Mouse (Mus musculus) stomach, embryonic 14.5 days (tissue): ENCODE measurements around the gene Sgcd. TPM values are rescaled to one million over a fixed set of nuclear protein-coding genes. Genes with fewer than 3 reads are reported as not detected.

Experiments
- ATAC-seq: fragments of 200-750 bp; cut with Nextera tagmentation; 2 replicates; pipeline ENCODE4 v1.8.0; 2017; ENCODE audit warnings: low read depth, moderate TSS enrichment; ENCODE audit not compliant: insufficient number of reproducible peaks, insufficient read depth, low FRiP score
- H3K27ac ChIP-seq: fragments of 300-500 bp; sonication (generic); 2 replicates; pipeline ENCODE4 v1.5.1; 2014; ENCODE audit warnings: mild to moderate bottlenecking, low read length, moderate library complexity, mixed read lengths
- H3K27me3 ChIP-seq: fragments of 300-500 bp; sonication (generic); 2 replicates; pipeline ENCODE4 v1.6.1; 2014; ENCODE audit warnings: low read length, control low read depth, mixed read lengths; ENCODE audit not compliant: control insufficient read depth, insufficient read depth
- H3K36me3 ChIP-seq: fragments of 300-500 bp; sonication (generic); 2 replicates; pipeline ENCODE4 v1.6.1; 2014; ENCODE audit warnings: mild to moderate bottlenecking, control low read depth, low read length, moderate library complexity, mixed read lengths; ENCODE audit not compliant: control insufficient read depth, insufficient read depth
- H3K4me1 ChIP-seq: fragments of 300-500 bp; sonication (generic); 2 replicates; pipeline ENCODE4 v1.6.1; 2014; ENCODE audit warnings: low read length, control low read depth, mixed read lengths; ENCODE audit not compliant: control insufficient read depth, insufficient read depth
- H3K4me2 ChIP-seq: fragments of 300-500 bp; sonication (generic); replicated peaks from 2 replicates; pipeline ENCODE4 v1.6.1; 2014; ENCODE audit warnings: low read depth, low read length, control low read depth
- H3K4me3 ChIP-seq: fragments of 300-500 bp; sonication (generic); 2 replicates; pipeline ENCODE4 v1.5.1; 2014; ENCODE audit warnings: low read depth, low read length, control low read depth
- H3K9ac ChIP-seq: fragments of 300-500 bp; sonication (generic); replicated peaks from 2 replicates; pipeline ENCODE4 v1.6.1; 2014; ENCODE audit warnings: low read depth, mild to moderate bottlenecking, control low read depth, low read length, moderate library complexity, mixed read lengths
- H3K9me3 ChIP-seq: fragments of 300-500 bp; sonication (generic); 2 replicates; pipeline ENCODE4 v1.6.1; 2016; ENCODE audit warnings: low read depth, low read length, control low read depth; ENCODE audit not compliant: control insufficient read depth
- WGBS: fragments of 180-500 bp; shearing (Covaris S2); extraction: QIAGEN DNeasy Blood & Tissue Kit; methylation state at CpG from one replicate; pipeline ENCODE4 v1.1.7; 2014; 5-methylcytosine and 5-hydroxymethylcytosine counted together
- polyA plus RNA-seq: library from polyadenylated mRNA; unstranded; fragments of >200 nt; fragmentation: Nextera tagmentation; extraction: Ambion mirVana; gene quantifications from 2 replicates; pipeline ENCODE4 v1.2.1, GENCODE M21; 2014

Gene Sgcd
- polyA plus RNA-seq, 1 experiment from 2014 or later: 8.9 TPM

GRCm38 (mm10) chr11:47082517-47082916 is 906.3 kb downstream of the Sgcd start:
- H3K4me2 ChIP-seq: no peak overlapping the region
- no peaks in the 10 kb centered on the region for H3K36me3 ChIP-seq
- H3K27me3 ChIP-seq: no peaks in the 10 kb centered on the region
- H3K9me3 ChIP-seq: no peaks in the 10 kb centered on the region
- 84% methylated on average over 1 of the region's 1 CpGs for WGBS
- no peak overlapping the region for H3K9ac ChIP-seq
- H3K4me1 ChIP-seq: no peaks in the 10 kb centered on the region
- no peak overlapping the region for H3K4me3 ChIP-seq
- no peak overlapping the region for H3K27ac ChIP-seq
- ATAC-seq: no peak

GRCm38 (mm10) chr11:47073538-47073937 is 915.2 kb downstream of the Sgcd start:
- no peaks in the 10 kb centered on the region for H3K36me3 ChIP-seq
- H3K4me3 ChIP-seq: no peak overlapping the region
- H3K9me3 ChIP-seq: no peaks in the 10 kb centered on the region
- H3K27me3 ChIP-seq: no peaks in the 10 kb centered on the region
- 52% methylated on average over 1 of the region's 1 CpGs for whole genome bisulfite sequencing
- H3K27ac ChIP-seq: no peak overlapping the region
- no peak for ATAC-seq
- H3K4me2 ChIP-seq: no peak overlapping the region
- H3K4me1 ChIP-seq: no peaks in the 10 kb centered on the region
- no peak overlapping the region for H3K9ac ChIP-seq

- Histone ChIP-seq H3K4me2 (no peak overlapping the region), H3K9me3 (no peaks in the 10 kb centered on the region), H3K27ac (no peak overlapping the region), H3K27me3 (no peaks in the 10 kb centered on the region), H3K9ac (no peak overlapping the region), H3K36me3 (no peaks in the 10 kb centered on the region), H3K4me3 (no peak overlapping the region), H3K4me1 (no peaks in the 10 kb centered on the region)
- 92% methylated on average over 2 of the region's 2 CpGs for WGBS
- no peak for ATAC-seq
Measured at GRCm38 (mm10) chr11:47071161-47071560, 917.6 kb downstream of the Sgcd start.

DNA sequence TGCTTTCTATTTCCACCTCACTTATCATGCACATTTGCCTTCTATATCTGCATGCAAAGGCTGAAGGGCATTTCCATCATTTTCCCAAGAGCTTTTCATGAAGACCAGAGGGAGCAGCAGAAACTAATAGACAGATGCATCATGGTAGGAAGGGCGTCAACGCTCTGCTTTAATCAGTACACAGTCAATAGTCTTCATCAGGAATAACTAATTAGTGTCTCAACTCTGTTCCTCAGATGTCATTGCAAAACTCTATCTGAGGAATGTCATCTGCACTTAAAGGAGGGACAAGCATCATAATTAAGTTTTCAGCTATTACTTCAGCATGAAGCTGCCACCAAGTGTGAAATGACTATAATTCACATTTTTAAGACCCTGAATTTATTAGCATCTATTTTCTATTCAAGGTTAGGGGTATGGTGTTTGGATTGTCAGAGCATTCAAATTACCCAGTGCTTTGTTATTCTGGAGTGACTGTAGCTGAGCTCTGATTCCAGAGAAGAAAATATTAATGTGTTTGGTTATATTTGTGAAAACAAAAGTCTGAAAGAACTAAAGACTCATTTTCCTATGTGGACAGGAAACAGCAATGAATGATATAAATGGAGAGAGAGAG is 918.9 kb downstream of the Sgcd start:
- Histone ChIP-seq H3K4me2 (no peak overlapping the region), H3K36me3 (no peaks in the 10 kb centered on the region), H3K4me1 (no peaks in the 10 kb centered on the region), H3K4me3 (no peak overlapping the region), H3K9ac (no peak overlapping the region), H3K27ac (no peak overlapping the region), H3K27me3 (no peaks in the 10 kb centered on the region), H3K9me3 (no peaks in the 10 kb centered on the region)
- WGBS: 91% methylated on average over 2 of the region's 2 CpGs
- ATAC-seq: no peak

DNA sequence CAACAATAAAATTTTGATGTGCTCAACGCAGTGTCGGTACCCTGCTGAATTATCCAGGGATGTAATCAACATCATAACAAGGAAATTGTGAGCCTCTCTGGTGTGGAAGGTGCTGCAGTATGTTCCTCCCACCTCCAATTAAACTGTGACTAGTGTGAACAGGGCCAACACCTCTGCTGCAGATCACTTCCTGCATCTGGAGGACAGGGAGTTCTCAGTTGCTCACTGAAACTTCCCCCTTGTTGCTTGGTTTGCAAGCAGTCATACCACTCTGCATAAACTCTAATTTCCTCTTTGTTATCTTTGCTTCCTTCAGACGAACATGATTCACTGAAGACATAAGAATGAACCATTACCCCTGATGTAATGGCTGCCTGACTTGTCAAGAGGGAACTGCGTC is 925.1 kb downstream of the Sgcd start:
- no peaks in the 10 kb centered on the region for H3K36me3 ChIP-seq
- no peak overlapping the region for H3K4me3 ChIP-seq
- H3K9me3 ChIP-seq: no peaks in the 10 kb centered on the region
- no peak overlapping the region for H3K27ac ChIP-seq
- no peak overlapping the region for H3K4me2 ChIP-seq
- no peak overlapping the region for H3K9ac ChIP-seq
- no peak for ATAC-seq
- H3K27me3 ChIP-seq: no peaks in the 10 kb centered on the region
- 63% methylated on average over 4 of the region's 4 CpGs for WGBS
- H3K4me1 ChIP-seq: no peaks in the 10 kb centered on the region

GRCm38 (mm10) chr11:47050390-47050789 is 938.4 kb downstream of the Sgcd start:
- no peaks in the 10 kb centered on the region for H3K36me3 ChIP-seq
- no peaks in the 10 kb centered on the region for H3K27me3 ChIP-seq
- no peak overlapping the region for H3K27ac ChIP-seq
- H3K4me2 ChIP-seq: no peak overlapping the region
- no peak overlapping the region for H3K9ac ChIP-seq
- H3K9me3 ChIP-seq: no peaks in the 10 kb centered on the region
- no peak for ATAC-seq
- H3K4me3 ChIP-seq: no peak overlapping the region
- 54% methylated on average over 2 of the region's 2 CpGs for WGBS
- no peaks in the 10 kb centered on the region for H3K4me1 ChIP-seq

DNA sequence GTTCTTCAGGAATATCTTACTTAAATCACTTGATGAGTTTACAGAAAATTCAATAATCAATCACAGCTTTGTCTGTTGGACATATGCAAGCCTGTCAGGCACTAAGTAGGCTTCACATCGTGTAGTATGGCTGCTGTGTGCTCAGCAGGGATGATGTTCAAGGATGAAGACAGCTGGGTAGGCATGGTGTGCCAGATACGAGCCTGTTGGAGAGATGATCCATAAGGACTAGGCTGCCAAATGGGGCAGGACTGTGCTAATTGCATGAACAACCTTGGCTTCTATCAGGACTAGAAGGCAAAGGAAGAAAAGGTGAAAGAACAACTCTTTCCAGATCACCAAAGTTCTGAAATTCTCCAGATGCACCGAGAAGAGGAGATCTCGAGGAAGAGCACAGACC is 939.0 kb downstream of the Sgcd start:
- Histone ChIP-seq H3K27me3 (no peaks in the 10 kb centered on the region), H3K36me3 (no peaks in the 10 kb centered on the region), H3K9ac (no peak overlapping the region), H3K9me3 (no peaks in the 10 kb centered on the region), H3K4me2 (no peak overlapping the region), H3K4me1 (no peaks in the 10 kb centered on the region), H3K27ac (no peak overlapping the region), H3K4me3 (no peak overlapping the region)
- 79% methylated on average over 4 of the region's 4 CpGs for WGBS
- no peak for ATAC-seq

- Histone ChIP-seq H3K4me3 (no peak overlapping the region), H3K36me3 (no peaks in the 10 kb centered on the region), H3K9ac (no peak overlapping the region), H3K9me3 (no peaks in the 10 kb centered on the region), H3K27ac (no peak overlapping the region), H3K4me1 (no peaks in the 10 kb centered on the region), H3K4me2 (no peak overlapping the region), H3K27me3 (no peaks in the 10 kb centered on the region)
- 81% methylated on average over 5 of the region's 5 CpGs for WGBS
- ATAC-seq: no peak
Measured at GRCm38 (mm10) chr11:47032318-47032717, 956.5 kb downstream of the Sgcd start.

GRCm38 (mm10) chr11:47020874-47021273 is 967.9 kb downstream of the Sgcd start:
- Histone ChIP-seq H3K27me3 (no peaks in the 10 kb centered on the region), H3K4me1 (no peaks in the 10 kb centered on the region), H3K9me3 (no peaks in the 10 kb centered on the region), H3K36me3 (no peaks in the 10 kb centered on the region), H3K4me3 (no peak overlapping the region), H3K4me2 (no peak overlapping the region), H3K9ac (no peak overlapping the region), H3K27ac (no peak overlapping the region)
- ATAC-seq: no peak
- WGBS: 34% methylated on average over 6 of the region's 6 CpGs
